Mouse (Mus musculus) adrenal gland, postnatal 36 days (tissue): ENCODE results near the gene Eno3. TPM values are rescaled to one million over a fixed set of nuclear protein-coding genes. Genes with fewer than 3 reads are reported as not detected.
A peak's percentile ranks its signal among the peaks of the same experiment; 100 is the strongest.

ENCODE experiments used
- DNase-seq, 2 experiments: peaks; one replicate each; pipeline ENCODE4 v3.0.0; 2021; ENCODE audit warnings: mixed read lengths in 1 of 2
- long read RNA-seq, 2 experiments: library from polyadenylated mRNA; stranded (forward); transcript quantifications; one replicate each; pipeline ENCODE4 v2.0.0; 2021; ENCODE audit warnings: borderline sequencing depth in 2 of 2
- total RNA-seq, 2 experiments: library from RNA; stranded (reverse); gene quantifications; 2 replicates each; pipeline ENCODE4 v1.2.3; 2021

The Eno3 gene
- 10 to 100 TPM; 21.2 to 35.5 TPM for total RNA-seq
- long read RNA-seq, experiment 1, transcript Eno3-201 (12 exons, 1,454 nt): major isoform, 32 of 61 reads
- long read RNA-seq, experiment 1, transcript Eno3-202 (12 exons, 1,564 nt): minor isoform, 14 of 61 reads
- long read RNA-seq, experiment 1, partial matches to known transcripts: 2 of 61 reads
- long read RNA-seq, experiment 1, other reads (novel, unspliced or antisense): 11 of 61 reads
- long read RNA-seq, experiment 2, transcript Eno3-201 (12 exons, 1,454 nt): major isoform, 9 of 19 reads
- long read RNA-seq, experiment 2, partial matches to known transcripts: 2 of 19 reads
- long read RNA-seq, experiment 2, other reads (novel, unspliced or antisense): 3 of 19 reads

DNA sequence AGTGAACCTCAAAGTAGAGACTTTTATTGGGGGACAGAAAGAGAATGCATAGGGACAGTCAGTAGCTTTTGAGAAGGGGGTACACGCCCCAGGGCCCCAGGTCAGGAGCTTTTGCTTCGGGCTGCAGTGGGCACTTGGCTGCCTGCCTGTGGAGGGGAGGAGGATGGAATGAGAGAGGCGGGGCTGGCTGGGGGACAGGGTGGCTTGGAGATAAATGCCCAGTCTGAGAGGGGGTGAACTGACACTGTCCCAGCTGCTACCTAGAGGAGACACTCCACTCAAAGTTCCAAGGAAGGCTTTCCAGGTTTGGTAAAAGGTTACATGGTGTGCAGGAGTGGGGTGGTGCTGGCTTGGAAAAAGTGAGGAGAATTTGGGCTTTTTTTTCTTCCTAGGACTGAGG lies at the start of gene Eno3:
Gene Eno3, plus strand, starts transcription at position 239 of the 400 bp plus-strand sequence.
- DNase-seq: no peak

DNA sequence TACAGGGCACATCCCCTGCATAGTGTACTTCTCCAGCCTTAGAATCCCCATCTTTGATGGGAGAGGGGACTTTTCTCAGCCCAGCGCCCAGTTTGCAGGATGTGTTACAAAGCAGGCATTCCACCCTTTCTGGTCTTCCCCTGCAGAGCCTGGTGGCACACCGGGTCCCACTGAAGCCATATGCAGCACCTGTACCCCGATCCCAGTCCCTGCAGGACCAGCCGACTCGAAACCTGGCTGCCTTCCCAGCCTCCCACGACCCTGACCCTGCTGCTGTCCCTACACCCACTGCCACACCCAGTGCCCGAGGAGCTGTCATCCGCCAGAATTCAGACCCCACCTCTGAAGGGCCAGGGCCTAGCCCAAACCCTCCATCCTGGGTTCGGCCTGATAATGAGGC lies 49.4 kb upstream of the Eno3 start:
- no peak for DNase-seq

DNA sequence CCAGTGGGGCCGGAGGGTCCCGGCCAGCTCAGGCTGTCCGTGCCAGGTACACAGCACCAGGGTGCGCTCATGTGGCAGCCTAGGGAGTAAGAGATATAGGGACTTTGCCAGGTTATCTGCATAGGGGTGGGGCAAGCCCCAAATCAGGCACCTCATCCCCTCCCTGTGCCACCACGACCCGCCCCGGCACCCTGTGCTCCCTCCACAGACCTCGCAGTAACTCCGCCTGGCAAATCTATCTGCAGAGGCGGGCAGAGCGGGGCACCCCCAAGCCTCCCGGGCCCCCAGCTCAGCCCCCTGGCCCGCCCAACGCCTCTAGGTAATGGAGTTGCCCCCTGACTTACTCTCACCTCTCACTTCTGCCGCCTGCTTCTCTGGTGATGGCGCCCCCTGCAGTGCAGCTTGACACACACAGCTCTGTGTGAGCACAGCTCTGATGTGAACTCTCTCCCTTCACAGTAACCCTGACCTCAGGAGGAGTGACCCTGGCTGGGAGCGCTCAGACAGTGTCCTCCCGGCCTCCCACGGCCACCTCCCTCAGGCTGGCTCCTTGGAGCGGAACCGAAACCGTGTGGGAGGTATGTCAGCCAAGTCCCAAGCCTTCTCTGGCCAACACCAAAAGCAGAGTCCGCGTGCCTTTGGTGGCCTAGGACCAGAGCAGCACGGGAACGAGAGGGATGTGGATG lies 48.5 kb upstream of the Eno3 start:
- peak; percentile 25 to 52 for DNase-seq

GRCm38 (mm10) chr11:70610752-70611151 lies 46.2 kb upstream of the Eno3 start:
- no peak for DNase-seq

- DNase-seq: peak in 1 of 2 experiments; percentile 25
Measured at GRCm38 (mm10) chr11:70612505-70612904, 44.5 kb upstream of the Eno3 start.

GRCm38 (mm10) chr11:70615074-70615473 lies 41.9 kb upstream of the Eno3 start:
- peak; percentile 78 to 85 for DNase-seq

GRCm38 (mm10) chr11:70615516-70616093 lies 41.4 kb upstream of the Eno3 start, which contains the start of gene 4930544D05Rik:
4930544D05Rik (plus strand) TSS chr11:70615848.
- no peak for DNase-seq

GRCm38 (mm10) chr11:70619101-70619500 lies 37.9 kb upstream of the Eno3 start, which contains the start of gene Chrne:
Chrne (minus strand) TSS chr11:70619216.
- DNase-seq: no peak

- no peak for DNase-seq
Measured at GRCm38 (mm10) chr11:70621972-70622814, 34.8 kb upstream of the Eno3 start.

DNA sequence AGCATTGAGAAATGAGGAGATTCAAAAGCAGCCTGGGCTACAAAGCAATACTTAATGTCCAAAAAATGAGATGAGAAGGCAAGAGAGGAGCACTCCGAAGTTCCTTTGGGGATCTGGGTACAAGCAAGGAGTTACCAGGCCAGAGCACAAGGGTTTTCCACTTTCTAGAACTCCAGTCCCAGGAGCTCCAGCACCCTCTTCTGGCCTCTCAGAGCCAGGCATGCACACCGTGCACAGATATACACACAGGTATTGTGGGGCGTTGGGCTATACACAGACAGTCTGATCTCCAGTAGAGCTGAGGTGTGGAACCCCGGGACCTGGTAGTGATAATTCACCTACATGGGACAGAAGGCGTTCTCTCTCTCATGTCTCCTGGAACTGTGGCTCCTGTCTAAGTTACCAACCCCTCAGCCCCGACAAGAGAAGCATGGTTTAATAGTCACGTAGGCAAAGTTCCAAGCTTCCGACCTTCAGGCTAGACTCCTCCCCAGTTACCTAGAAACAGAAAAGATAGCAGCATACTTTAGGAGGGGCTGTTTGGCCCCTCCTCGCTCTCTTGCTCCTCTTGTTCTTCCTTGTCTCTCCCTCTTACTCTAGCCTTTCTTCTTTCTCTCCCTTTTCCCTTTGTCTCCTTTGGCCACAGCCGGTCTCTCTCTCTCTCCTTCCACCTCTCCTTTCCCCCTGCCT lies 33.8 kb upstream of the Eno3 start:
- peak; percentile 36 to 62 for DNase-seq

- DNase-seq: peak; percentile 54 to 65
Measured at GRCm38 (mm10) chr11:70625473-70625872, 31.5 kb upstream of the Eno3 start.

DNA sequence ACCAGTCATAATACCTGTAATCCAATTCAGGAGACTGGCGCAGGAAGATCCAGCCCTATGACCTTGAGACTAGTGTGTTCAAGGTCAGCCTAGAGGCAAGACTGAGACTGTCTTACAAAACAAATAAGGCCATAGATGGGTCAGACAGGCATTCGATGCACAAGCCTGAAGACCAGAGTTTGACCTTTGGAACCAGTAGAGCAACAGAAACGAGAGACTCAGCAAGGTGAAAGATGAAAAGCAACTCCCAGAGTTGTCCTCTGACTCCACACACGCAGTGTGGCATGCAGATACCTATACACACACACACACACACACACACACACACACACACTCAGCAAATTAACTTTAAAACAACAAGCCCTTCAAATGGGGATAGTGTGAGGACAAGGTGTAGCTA lies 30.1 kb upstream of the Eno3 start:
- no peak for DNase-seq

- no peak for DNase-seq
Measured at GRCm38 (mm10) chr11:70628431-70628830, 28.6 kb upstream of the Eno3 start.

DNA sequence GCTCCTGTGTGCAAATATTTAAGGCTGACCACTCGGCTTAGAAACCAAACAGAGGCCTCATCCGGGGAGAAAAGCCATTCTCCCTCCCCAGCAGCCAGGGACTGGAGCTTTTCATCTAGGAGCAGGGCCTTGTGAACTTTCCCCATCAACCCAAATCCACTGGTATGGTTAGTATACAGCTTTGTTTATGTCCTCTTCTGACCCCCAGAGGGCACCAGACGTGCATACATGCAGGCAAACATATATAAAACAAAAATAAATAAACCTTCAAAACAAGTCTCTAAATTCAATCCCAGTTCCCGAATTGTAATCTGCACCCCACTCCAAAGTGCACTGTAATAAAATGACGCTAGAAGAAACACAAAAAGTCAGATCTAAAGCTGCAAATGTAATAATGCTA lies 27.4 kb upstream of the Eno3 start:
- DNase-seq: no peak

DNA sequence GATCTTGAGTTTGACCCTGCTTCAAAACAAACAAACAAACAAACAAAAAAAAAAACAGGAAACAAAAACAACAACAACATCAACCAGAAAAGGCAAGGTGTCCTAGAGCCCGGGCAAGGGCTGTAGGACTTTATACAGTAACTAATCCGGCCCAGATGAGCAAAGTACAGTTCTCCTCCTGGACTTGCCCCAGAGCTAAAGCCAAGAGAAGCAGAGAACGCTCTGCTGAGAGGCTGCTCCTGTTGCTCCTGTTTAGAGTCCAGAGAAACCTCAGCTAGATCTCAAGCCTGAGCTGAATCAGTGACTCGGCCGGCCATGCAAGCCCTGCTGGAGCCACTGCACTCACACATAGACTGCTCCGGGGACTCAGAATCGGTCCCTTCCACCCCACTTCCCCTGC lies 26.9 kb upstream of the Eno3 start:
- DNase-seq: no peak

DNA sequence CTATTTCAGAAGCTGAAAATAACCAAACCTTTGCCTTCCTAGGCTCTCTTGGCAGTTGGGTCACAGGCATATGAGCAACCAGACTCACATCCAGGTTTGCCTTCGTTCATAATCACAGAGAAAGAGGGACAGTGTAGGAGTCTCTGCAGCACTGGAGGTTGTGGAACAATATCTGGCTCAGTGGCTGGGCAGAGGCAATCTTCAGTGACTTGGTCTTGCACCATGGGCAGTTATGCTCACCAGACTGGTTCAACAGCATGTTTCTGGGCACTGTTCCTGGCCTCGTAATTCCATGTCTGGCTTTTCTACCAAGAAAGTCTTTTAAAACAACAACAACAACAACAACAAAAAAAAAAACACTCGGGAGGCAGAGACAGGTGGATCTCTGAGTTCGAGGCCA lies 21.4 kb upstream of the Eno3 start:
- no peak for DNase-seq

DNA sequence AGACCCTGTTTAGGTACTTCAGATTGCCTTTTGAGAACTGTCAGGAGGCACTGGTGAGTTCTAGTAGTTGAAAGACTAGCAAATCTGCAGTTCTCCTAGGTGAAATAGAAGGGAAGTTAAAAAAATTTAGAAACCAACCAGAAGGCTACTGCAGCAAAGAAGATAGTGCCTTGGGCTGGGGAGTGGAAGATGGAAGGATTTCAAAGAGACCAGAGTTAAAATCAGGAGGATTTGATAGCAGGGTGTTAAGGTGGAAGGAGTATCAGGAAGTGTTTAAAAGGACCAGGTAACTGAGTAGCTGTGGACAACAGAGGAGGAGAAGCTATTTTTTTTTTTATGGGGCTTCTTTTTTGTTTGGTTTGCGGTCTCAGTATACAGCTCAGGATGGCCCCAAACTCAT lies 19.2 kb upstream of the Eno3 start:
- no peak for DNase-seq

DNA sequence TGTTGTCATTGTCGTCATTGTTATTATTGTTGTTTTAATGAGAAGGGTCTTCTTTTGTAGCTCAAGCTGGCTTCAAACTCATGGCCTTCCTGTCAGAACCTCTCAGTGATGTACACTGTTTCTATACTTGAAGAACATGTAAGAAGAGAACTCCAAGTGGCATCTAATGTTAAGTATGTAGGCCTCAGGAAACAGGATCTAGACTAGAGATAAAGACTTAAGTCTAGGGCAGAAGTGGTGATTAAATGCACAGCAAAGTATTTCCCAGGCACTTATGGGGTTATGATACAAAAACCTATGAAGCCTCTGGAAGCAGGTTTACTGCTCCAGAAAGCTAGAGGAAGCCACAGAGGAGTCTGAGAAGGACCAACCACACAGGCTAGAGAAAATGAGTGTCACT lies 18.7 kb upstream of the Eno3 start:
- DNase-seq: no peak

DNA sequence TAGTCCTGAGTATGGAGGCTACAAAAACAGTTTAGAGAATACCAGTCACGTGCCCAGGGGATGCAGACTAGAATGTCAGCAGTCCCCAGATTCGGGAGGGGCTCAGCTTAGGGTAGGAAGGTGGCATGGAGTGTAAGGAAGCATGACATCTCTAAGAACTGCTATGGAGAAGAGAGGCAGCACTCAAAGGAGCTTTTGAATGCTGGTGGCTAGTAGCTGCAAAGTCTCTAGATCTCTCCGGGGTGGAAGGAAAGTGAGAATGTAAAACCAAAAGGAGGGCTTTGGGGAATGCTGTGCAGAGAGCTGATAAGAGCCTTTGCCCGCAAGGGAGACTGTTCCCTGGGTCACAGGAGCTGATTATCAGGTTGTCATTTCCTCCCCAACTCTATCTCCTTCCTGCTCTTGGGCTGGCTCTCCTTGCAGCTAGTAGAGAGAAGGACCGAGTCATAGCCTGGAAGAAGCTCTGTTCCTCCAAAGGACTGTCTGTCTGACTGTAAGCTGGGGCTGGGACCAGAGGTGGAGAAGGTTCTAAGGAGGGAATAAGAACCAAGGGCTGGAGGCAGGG lies 18.2 kb upstream of the Eno3 start, which contains the start of gene Gp1ba:
Gene Gp1ba, plus strand, starts transcription at position 409 of the 565 bp plus-strand sequence.
- DNase-seq: no peak

- peak in 1 of 2 experiments; percentile 52 for DNase-seq
Measured at GRCm38 (mm10) chr11:70639976-70640375, 17.0 kb upstream of the Eno3 start.

- DNase-seq: no peak
Measured at GRCm38 (mm10) chr11:70641241-70641640, 15.8 kb upstream of the Eno3 start.
